Mouse (Mus musculus): ENCODE measurements around the gene Spag4. TPM values are rescaled to one million over a fixed set of nuclear protein-coding genes. Genes with fewer than 3 reads are reported as not detected.

The Spag4 gene
- not detected in 2 replicates for total RNA-seq (2015; ENCODE audit: low replicate concordance)
- total RNA-seq (2017; ENCODE audit: low replicate concordance): not detected in 2 replicates

GRCm38 (mm10) chr2:156065099-156066041 is at the start of gene Spag4:
TSS of gene Spag4 (plus strand) at chr2:156065175.
- ATAC-seq (replicated peaks; ENCODE audit: low FRiP score, poor library complexity, severe bottlenecking): peak; percentile 63

- no peak for ATAC-seq (replicated peaks; ENCODE audit: low FRiP score, poor library complexity, severe bottlenecking)
Measured at GRCm38 (mm10) chr2:156018106-156018505, 46.9 kb upstream of the Spag4 start.

- ATAC-seq (replicated peaks; ENCODE audit: low FRiP score, poor library complexity, severe bottlenecking): peak; percentile 27; the same call in 1 of the 2 replicates
Measured at GRCm38 (mm10) chr2:156021219-156021618, 43.8 kb upstream of the Spag4 start.

DNA sequence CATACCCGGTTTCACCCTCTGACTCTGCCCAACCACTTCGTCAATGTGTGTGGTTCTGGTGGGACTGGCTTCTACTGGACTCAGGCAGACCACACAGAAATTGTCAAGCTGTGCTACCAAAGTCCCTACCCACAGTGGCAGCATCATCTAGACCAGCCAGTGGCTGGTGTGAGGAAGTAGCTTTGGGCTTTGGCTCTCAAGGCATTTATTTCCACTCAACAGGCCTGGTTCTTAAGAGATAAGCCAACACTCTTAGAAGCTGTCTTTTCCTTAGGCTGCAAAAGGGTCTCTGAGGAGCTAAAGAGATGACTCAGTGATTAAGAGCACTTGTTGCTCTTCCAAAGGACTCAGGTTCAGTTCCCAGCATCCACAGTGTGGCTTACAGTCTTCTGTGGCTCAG is 43.2 kb upstream of the Spag4 start:
- no peak for ATAC-seq (replicated peaks; ENCODE audit: low FRiP score, poor library complexity, severe bottlenecking)

DNA sequence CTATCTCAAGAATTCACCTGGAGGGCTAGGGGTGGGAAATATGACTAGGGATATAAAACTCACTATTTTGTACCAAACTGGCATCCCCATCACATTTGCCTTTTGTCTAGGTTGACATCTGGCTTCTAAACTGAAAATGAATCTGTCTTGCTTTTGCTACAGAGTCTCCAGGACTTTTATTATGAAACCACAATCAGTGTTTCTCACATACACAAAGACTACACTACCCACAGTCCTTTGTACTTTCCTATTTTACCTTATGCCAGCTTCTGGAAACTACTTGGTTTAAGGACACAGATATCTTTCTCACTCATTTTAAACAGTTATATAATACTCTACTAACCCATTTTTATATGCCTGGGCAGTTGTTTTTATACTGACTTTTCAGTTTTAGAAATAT is 39.5 kb upstream of the Spag4 start:
- no peak for ATAC-seq (replicated peaks; ENCODE audit: low FRiP score, poor library complexity, severe bottlenecking)

GRCm38 (mm10) chr2:156039390-156039789 is 25.6 kb upstream of the Spag4 start:
- no peak for ATAC-seq (replicated peaks; ENCODE audit: low FRiP score, poor library complexity, severe bottlenecking)

- no peak for ATAC-seq (replicated peaks; ENCODE audit: low FRiP score, poor library complexity, severe bottlenecking)
Measured at GRCm38 (mm10) chr2:156042903-156043302, 22.1 kb upstream of the Spag4 start.

DNA sequence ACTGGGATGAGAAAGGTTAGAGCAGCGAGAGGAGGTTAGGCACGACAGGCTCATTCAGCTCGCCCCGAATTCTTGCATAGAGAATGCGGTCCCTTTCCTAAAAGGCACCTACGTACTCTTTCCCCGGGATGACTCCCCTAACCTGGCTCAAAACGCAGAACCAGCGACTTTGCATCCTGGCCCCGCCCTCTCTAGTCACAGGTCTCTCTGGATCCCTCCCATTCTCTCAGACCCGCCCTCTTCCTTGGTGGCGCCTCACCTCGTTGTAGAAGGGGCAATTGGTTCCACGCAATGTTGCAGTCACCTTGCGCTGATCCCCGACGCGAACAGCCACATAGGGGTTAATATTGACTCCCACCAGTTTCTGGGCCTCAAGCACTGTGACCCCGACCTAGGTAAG is 17.0 kb upstream of the Spag4 start:
- no peak for ATAC-seq (replicated peaks; ENCODE audit: low FRiP score, poor library complexity, severe bottlenecking)

GRCm38 (mm10) chr2:156052816-156053215 is 12.2 kb upstream of the Spag4 start, which contains the start of gene Fer1l4:
TSS of gene Fer1l4 (minus strand) at chr2:156052947.
- no peak for ATAC-seq (replicated peaks; ENCODE audit: low FRiP score, poor library complexity, severe bottlenecking)

GRCm38 (mm10) chr2:156066126-156066525 is 1.2 kb downstream of the Spag4 start:
- no peak for ATAC-seq (replicated peaks; ENCODE audit: low FRiP score, poor library complexity, severe bottlenecking)

DNA sequence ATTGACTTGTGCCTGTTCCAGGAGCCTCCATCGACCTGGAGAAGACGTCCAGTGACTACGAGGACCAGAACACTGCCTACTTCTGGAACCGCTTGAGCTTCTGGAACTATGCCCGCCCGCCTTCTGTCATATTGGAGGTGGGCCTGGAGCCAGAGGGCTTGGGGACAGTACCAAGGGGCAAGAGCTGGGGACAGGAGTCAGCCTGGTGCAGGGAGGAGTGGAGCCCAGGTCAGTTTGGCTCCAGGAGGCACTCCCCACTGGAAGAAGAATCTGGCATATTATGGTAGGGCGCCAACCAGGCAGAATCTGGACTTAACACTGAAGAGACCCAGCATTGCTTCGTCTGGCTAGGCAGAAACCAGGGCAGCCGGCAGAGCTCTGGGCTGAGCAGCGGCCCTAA is 2.9 kb downstream of the Spag4 start:
- no peak for ATAC-seq (replicated peaks; ENCODE audit: low FRiP score, poor library complexity, severe bottlenecking)

GRCm38 (mm10) chr2:156071236-156071635 is 6.3 kb downstream of the Spag4 start:
- no peak for ATAC-seq (replicated peaks; ENCODE audit: low FRiP score, poor library complexity, severe bottlenecking)

GRCm38 (mm10) chr2:156073725-156074124 is 8.8 kb downstream of the Spag4 start:
- ATAC-seq (replicated peaks; ENCODE audit: low FRiP score, poor library complexity, severe bottlenecking): no peak

GRCm38 (mm10) chr2:156077461-156077860 is 12.5 kb downstream of the Spag4 start:
- ATAC-seq (replicated peaks; ENCODE audit: low FRiP score, poor library complexity, severe bottlenecking): no peak

DNA sequence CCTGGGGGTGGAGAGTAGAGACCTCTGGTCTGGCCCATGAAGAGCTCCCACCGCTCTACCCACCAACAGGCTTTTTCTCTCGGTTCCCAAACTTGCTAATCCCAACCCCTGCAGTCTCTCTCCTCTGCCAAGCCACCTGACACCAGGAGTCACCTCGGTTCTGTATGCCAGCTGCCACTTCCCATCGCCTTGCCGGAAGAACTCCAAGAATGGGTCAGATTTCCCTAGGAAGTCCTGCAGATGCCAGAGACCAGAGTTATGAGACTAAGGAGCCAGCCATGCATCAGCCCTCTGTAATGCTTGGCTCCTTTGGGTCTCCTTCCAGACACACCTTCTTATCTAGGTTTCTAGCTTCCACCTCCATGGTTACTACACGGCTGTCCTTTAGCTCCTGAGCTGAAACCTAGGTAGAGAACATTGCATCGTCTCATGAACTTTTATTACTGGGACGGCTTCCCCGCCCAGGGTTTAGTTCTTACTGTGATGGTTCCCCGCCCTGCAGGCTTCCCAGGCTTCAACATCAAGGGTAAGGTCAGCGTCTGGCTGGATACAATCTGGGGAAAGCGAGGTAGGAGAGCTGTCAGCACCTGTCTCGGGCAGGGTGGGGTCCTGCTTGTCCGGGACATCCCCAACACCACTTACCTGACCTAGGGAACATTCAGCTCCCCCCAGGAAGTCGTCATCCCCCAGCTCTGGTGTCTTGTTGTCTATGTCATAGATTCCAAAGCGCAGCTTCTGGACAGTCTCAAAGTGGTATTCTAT is 13.6 kb downstream of the Spag4 start:
- no peak for ATAC-seq (replicated peaks; ENCODE audit: low FRiP score, poor library complexity, severe bottlenecking)

DNA sequence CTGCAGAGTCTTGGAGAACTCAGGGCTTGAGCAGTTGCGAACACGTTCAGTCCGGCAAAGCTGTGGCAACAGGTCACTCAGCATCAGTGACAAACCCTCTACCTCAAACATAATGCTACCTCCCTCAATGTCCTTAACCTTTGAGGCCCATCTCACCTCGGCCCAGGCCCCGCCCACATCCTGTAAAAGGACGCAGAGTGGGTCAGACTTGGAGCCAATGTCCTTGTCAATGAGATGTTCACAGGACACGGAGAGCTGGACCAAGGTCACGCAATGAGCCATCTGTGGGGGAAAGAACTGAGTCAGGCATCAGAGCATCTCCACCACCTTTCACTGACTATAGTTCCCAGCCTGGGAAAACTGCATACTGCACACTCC is 14.2 kb downstream of the Spag4 start:
- ATAC-seq (replicated peaks; ENCODE audit: low FRiP score, poor library complexity, severe bottlenecking): no peak

DNA sequence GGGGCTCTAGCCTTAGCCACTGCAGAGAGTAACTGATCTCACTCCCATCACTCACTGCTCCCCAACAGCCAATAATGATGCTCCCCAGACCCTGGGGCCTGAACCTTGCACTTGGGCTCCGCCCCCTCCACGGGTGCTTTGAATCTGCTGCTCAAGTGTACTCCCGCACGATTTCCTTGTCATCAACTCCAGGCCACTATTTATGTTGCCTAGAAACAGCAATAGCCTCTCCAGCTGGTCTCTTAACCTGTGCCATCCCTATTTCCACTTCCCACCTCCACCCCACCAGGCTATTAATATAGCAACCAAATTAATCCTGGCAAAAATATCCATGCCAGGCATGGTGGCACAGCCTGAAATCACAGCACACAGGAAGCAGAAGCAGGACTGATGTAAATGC is 14.7 kb downstream of the Spag4 start:
- no peak for ATAC-seq (replicated peaks; ENCODE audit: low FRiP score, poor library complexity, severe bottlenecking)

GRCm38 (mm10) chr2:156080391-156080790 is 15.4 kb downstream of the Spag4 start:
- no peak for ATAC-seq (replicated peaks; ENCODE audit: low FRiP score, poor library complexity, severe bottlenecking)

GRCm38 (mm10) chr2:156084541-156084940 is 19.6 kb downstream of the Spag4 start:
- no peak for ATAC-seq (replicated peaks; ENCODE audit: low FRiP score, poor library complexity, severe bottlenecking)

DNA sequence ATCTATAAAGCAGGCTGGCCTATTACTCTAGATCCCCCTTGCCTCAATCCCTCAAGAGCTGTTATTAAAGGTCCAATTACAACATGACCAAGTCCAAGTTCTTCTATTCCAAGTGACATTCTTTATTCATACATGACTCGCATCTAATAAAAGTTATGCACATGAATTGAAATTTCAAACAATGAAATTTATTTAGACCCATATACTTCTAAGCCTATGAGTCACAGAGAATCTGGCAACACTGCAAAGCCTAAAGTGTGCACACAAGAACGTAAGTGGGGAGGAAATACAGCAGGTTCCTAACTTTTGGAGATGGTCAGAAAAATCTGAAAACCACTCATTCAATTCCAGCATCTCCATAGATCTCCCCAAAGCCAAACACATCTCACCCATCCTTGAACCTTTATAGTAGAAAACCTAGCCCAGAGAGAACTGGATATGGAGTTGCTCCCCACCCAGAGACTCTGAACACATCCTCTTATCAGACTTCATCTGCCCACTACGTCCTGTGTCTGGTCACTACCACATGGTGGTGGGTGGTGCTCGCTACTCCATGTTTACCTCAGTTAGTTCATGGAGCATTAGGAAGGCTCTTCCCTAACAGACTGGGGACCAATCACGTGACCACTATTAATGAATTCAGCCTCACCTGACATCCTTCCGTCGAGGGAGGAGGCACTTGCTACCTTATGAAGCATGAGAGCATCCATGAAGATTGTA is 22.6 kb downstream of the Spag4 start:
- ATAC-seq (replicated peaks; ENCODE audit: low FRiP score, poor library complexity, severe bottlenecking): no peak

Measured in erythroid progenitor cell, adult 5-6 weeks (primary cell).